Mouse (Mus musculus) hindbrain, embryonic 11.5 days (tissue): ENCODE data around the gene Serinc2. TPM values are rescaled to one million over a fixed set of nuclear protein-coding genes. Genes with fewer than 3 reads are reported as not detected.
A peak's percentile ranks its signal among the peaks of the same experiment; 100 is the strongest.

Source experiments
- ATAC-seq: fragments of 200-750 bp; cut with Nextera tagmentation; 2 replicates; pipeline ENCODE4 v1.8.0; 2017; ENCODE audit warnings: mild to moderate bottlenecking, moderate TSS enrichment, moderate library complexity; ENCODE audit not compliant: low FRiP score
- DNase-seq: peaks from one replicate; pipeline ENCODE4 v3.0.0-alpha.2; 2015; ENCODE audit warnings: low spot score
- H3K27ac ChIP-seq: fragments of 300-500 bp; sonication (generic); 2 replicates; pipeline ENCODE4 v1.5.1; 2014; ENCODE audit warnings: mild to moderate bottlenecking, low read depth, low read length
- H3K27me3 ChIP-seq: fragments of 300-500 bp; sonication (generic); 2 replicates; pipeline ENCODE4 v1.6.1; 2014; ENCODE audit warnings: mild to moderate bottlenecking, low read length, moderate library complexity, mixed read lengths; ENCODE audit not compliant: control insufficient read depth, insufficient read depth
- H3K36me3 ChIP-seq: fragments of 300-500 bp; sonication (generic); 2 replicates; pipeline ENCODE4 v1.6.1; 2014; ENCODE audit warnings: mild to moderate bottlenecking, low read length, moderate library complexity, mixed read lengths; ENCODE audit not compliant: control insufficient read depth, insufficient read depth
- H3K4me1 ChIP-seq: fragments of 300-500 bp; sonication (generic); replicated peaks from 2 replicates; pipeline ENCODE4 v1.6.1; 2014; ENCODE audit warnings: low read length, mixed read lengths; ENCODE audit not compliant: control insufficient read depth, insufficient read depth
- H3K4me2 ChIP-seq: fragments of 300-500 bp; sonication (generic); replicated peaks from 2 replicates; pipeline ENCODE4 v1.6.1; 2014; ENCODE audit warnings: mild to moderate bottlenecking, low read depth, low read length
- H3K4me3 ChIP-seq: fragments of 300-500 bp; sonication (generic); 2 replicates; pipeline ENCODE4 v1.5.1; 2014; ENCODE audit warnings: low read depth, low read length
- H3K9ac ChIP-seq: fragments of 300-500 bp; sonication (generic); 2 replicates; pipeline ENCODE4 v1.6.1; 2014; ENCODE audit warnings: low read depth, low read length
- H3K9me3 ChIP-seq: fragments of 300-500 bp; sonication (generic); 2 replicates; pipeline ENCODE4 v1.6.1; 2016; ENCODE audit warnings: low read length; ENCODE audit not compliant: control insufficient read depth
- WGBS: fragments of 180-500 bp; shearing (Covaris S2); extraction: QIAGEN DNeasy Blood & Tissue Kit; methylation state at CpG from one replicate; pipeline ENCODE4 v1.1.7; 2014; 5-methylcytosine and 5-hydroxymethylcytosine counted together
- polyA plus RNA-seq: library from polyadenylated mRNA; unstranded; fragments of >200 nt; fragmentation: Nextera tagmentation; extraction: Ambion mirVana; gene quantifications from 2 replicates; pipeline ENCODE4 v1.2.1, GENCODE M21; 2014

Gene Serinc2
- polyA plus RNA-seq, 1 experiment from 2014 or later, result 57.9 TPM

DNA sequence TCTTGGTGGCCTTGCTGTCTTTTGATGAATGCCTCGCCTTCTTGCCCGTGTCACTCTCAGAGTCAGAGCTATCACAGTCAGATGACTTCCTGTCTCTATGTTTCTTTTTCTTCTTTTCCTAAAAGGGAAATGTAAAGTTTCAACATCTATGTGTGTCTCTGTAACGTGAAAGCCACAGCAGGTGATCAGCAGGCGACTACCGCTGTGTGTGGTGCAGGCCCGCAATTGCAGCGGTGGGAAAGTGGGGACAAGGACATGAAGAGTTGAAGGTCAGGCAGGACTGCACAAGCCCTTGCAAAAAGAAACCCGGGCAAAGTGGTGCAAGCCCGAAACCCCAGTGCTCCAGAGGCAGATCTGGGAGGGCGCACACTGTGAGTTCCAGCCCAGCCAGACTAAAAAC is 37.7 kb upstream of the Serinc2 start:
- H3K4me2 ChIP-seq, result no peak overlapping the region
- ATAC-seq, result no peak
- no peak overlapping the region for H3K4me3 ChIP-seq
- 0 out of 2 replicates have a peak, but pooled peaks cover 3% of the 10 kb centered on the region for H3K36me3 ChIP-seq
- H3K9me3 ChIP-seq, result no peaks in the 10 kb centered on the region
- no peaks in the 10 kb centered on the region for H3K4me1 ChIP-seq
- H3K27ac ChIP-seq, result no peak overlapping the region
- no peak for DNase-seq
- H3K9ac ChIP-seq, result no peak overlapping the region
- 82% methylated on average over 10 of the region's 10 CpGs for WGBS
- no peaks in the 10 kb centered on the region for H3K27me3 ChIP-seq

DNA sequence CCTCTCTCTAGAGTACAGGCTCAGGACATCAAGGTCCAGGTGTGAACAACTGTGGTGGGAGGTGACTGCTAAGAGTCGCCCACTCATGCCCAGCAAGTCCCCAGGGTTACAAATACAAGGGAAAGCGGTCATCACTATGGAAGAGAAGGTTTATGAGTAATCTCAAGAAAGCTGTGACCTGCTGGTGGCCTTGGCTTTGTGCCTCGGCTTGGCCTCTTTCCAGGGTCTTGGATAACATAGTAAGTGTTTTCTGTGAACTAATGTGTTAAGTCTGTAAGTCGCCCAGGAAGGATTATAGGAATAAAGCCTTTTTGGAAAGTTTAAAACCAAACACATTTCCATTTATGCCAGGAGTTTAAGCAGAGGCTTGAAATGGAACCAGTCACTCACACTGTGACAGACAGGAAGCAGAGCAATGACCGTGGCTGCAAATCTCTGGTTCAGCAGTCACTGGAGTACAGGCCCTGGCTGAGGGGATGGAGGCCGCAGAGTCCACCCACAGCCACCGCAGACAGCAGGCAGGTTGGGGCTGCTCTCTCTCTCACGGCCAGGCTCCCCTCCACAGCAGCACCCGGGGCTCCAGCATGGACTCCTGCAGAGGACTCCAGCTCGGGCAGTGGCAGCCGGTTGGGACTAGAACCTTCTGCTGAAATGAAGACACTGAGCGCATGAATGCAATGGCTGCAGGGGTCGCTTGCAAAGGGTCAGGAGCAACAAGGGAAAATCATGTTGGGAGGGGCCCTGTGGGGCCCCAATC is 36.9 kb upstream of the Serinc2 start:
- Histone ChIP-seq H3K9me3 (no peaks in the 10 kb centered on the region), H3K27ac (no peak overlapping the region), H3K4me1 (no peaks in the 10 kb centered on the region), H3K9ac (no peak overlapping the region), H3K36me3 (0 out of 2 replicates have a peak, but pooled peaks cover 3% of the 10 kb centered on the region), H3K4me2 (no peak overlapping the region), H3K4me3 (no peak overlapping the region), H3K27me3 (no peaks in the 10 kb centered on the region)
- 81% methylated on average over 13 of the region's 13 CpGs for WGBS
- no peak for ATAC-seq
- DNase-seq, result no peak

DNA sequence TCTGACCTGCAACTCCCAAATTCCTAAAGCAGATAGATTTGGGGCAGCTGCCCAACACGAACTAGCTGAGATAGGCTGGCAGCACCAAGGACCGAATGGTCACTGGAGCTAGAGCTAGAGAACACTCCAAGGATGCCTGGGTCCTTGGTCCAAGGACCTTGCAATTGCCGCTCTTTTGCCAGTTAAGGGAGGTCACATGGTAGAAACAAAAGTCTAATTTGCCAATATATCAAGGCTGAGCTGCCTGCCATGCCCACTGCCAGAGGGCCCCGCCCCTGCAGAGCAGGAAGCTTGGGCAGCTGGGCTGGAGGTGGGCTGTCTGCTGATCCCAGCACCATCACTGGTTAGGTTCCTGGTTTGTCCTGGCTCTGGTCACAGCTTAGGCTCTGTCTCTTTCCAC is 34.5 kb upstream of the Serinc2 start:
- ATAC-seq, result no peak
- Histone ChIP-seq H3K36me3 (0 out of 2 replicates have a peak, but pooled peaks cover 3% of the 10 kb centered on the region), H3K27me3 (peaks cover 19% of the 10 kb centered on the region), H3K9me3 (no peaks in the 10 kb centered on the region), H3K4me1 (0 out of 2 replicates have a peak, but pooled peaks cover 2% of the 10 kb centered on the region), H3K9ac (no peak overlapping the region), H3K4me2 (no peak overlapping the region), H3K27ac (no peak overlapping the region), H3K4me3 (no peak overlapping the region)
- WGBS, result 90% methylated on average over 4 of the region's 4 CpGs
- DNase-seq, result no peak

DNA sequence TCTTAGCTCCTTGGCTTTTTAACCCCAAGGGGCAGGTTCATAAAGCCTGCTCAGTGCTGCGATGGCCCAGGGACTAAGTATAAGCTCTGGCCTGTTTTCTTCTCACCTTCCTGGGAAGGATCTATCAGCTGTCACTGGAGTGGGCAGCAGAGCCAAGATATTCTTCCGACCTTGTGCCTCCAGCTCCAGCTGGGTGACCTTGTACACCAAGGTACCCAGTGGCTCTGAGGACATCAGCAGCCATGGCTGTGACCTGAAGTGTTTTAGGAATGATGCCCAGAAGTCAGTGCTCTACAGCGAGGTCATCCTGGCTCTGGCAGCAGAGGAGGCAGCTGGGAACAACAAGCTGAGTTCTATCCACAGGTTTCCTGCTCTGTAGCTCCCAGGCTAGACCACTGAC is 33.5 kb upstream of the Serinc2 start:
- Histone ChIP-seq H3K4me3 (no peak overlapping the region), H3K27ac (no peak overlapping the region), H3K9me3 (no peaks in the 10 kb centered on the region), H3K4me1 (peaks cover 2% of the 10 kb centered on the region; the same call in 1 of the 2 replicates), H3K27me3 (peaks cover 24% of the 10 kb centered on the region), H3K4me2 (no peak overlapping the region), H3K36me3 (0 out of 2 replicates have a peak, but pooled peaks cover 3% of the 10 kb centered on the region), H3K9ac (no peak overlapping the region)
- ATAC-seq (no peak), DNase-seq (no peak)
- WGBS, result 90% methylated on average over 3 of the region's 3 CpGs

DNA sequence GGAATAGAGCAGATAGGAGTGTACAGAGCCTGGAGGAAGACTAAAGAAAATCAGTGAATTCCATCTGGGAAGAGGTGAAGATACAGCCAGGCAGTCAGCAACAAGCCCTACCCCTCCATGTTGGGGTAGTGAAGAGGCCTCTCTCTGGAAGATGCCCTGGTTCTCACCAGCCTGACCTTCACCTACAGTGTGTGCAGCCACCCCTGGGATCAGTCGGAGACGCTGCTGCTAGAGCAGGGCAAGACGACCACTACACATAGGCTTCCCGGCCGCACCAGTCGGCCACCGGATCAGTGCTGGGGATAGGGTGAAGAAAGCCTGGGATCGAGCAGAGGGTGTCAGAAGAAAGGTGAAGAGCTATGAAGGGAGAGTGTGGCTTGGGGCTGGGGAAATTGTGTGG is 30.2 kb upstream of the Serinc2 start:
- DNase-seq (no peak), ATAC-seq (no peak)
- Histone ChIP-seq H3K36me3 (no peaks in the 10 kb centered on the region), H3K4me1 (peaks cover 2% of the 10 kb centered on the region; the same call in 1 of the 2 replicates), H3K27ac (no peak overlapping the region), H3K9me3 (no peaks in the 10 kb centered on the region), H3K4me2 (peak overlapping the region; percentile 88), H3K4me3 (peak overlapping the region; percentile 45), H3K27me3 (peaks cover 37% of the 10 kb centered on the region), H3K9ac (peak overlapping the region; percentile 38; the same call in 1 of the 2 replicates)
- 58% methylated on average over 8 of the region's 8 CpGs for WGBS

DNA sequence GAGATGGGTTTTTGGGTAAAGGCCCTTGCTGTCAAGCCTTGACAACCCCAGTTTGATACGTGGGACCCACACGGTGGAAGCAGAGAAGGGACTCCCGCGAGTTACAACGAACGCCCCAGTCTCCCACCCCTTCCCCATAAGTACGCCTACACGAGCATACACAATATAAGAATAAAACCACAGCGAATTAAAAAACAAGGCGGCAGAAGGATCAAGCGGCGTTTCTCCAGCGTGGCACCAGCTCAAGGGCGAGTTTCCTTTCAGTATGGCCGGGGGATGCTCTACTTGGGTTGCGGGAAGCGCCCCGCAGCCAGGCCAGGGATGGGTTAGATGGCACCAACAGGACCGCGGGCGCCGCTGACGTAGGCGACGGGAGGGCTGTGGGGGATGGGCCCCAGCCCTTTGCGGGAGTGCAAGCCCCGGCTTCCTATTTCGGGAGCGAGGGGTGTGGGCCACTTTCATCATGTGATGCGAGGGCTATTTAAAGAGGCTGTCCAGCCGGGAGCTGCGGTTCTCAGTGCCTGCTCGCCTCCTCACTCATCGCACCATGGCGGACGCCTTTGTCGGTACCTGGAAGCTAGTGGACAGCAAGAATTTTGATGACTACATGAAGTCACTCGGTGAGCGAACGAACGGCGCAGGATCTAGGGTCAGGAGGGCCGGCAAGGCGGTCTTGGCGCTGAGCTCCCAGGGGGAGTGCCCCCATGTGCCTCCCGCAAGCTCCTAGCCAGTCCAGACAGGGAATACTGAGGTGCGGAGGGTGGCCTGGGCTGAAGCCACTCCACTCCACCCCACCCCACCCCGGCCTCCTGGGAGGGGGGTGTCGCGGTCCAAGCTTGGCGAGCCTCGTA is 29.5 kb upstream of the Serinc2 start, which contains the start of the genes Fabp3 and Gm10570:
Gene Fabp3, plus strand, starts transcription at position 365 of the 851 bp plus-strand sequence.
Gene Gm10570, minus strand, starts transcription at position 444 of the 851 bp plus-strand sequence.
- Histone ChIP-seq H3K4me2 (peak within 1 kb of the TSS; percentile 88), H3K36me3 (no peaks in the 10 kb centered on the region), H3K27ac (no peak within 1 kb of the TSS), H3K27me3 (peaks cover 37% of the 10 kb centered on the region), H3K9ac (peak within 1 kb of the TSS; percentile 38; the same call in 1 of the 2 replicates), H3K9me3 (no peaks in the 10 kb centered on the region), H3K4me3 (peak within 1 kb of the TSS; percentile 45), H3K4me1 (peaks cover 2% of the 10 kb centered on the region; the same call in 1 of the 2 replicates)
- peak; percentile 74 for ATAC-seq
- peak; percentile 78 for DNase-seq
- under 1% methylated on average over 52 of the region's 52 CpGs for WGBS

GRCm38 (mm10) chr4:130307851-130308230 is 28.8 kb upstream of the Serinc2 start:
- Histone ChIP-seq H3K27ac (no peak overlapping the region), H3K36me3 (no peaks in the 10 kb centered on the region), H3K9ac (0 out of 2 replicates have a peak overlapping the region, but pooled peaks have one; percentile 38), H3K4me3 (peak overlapping the region; percentile 45), H3K27me3 (peaks cover 37% of the 10 kb centered on the region), H3K9me3 (no peaks in the 10 kb centered on the region), H3K4me2 (peak overlapping the region; percentile 88), H3K4me1 (peaks cover 2% of the 10 kb centered on the region; the same call in 1 of the 2 replicates)
- DNase-seq, result peak; percentile 73
- ATAC-seq, result peak; percentile 52; the same call in 1 of the 2 replicates
- WGBS, result under 1% methylated on average over 23 of the region's 23 CpGs

- H3K4me2 ChIP-seq, result no peak overlapping the region; the same call in 1 of the 2 replicates
- H3K27ac ChIP-seq, result no peak overlapping the region
- peaks cover 37% of the 10 kb centered on the region for H3K27me3 ChIP-seq
- no peaks in the 10 kb centered on the region for H3K36me3 ChIP-seq
- WGBS, result 75% methylated on average over 10 of the region's 10 CpGs
- no peak overlapping the region for H3K4me3 ChIP-seq
- DNase-seq (no peak), ATAC-seq (no peak)
- H3K9me3 ChIP-seq, result no peaks in the 10 kb centered on the region
- peaks cover 2% of the 10 kb centered on the region; the same call in 1 of the 2 replicates for H3K4me1 ChIP-seq
- no peak overlapping the region for H3K9ac ChIP-seq
These were observed 28.0 kb upstream of the Serinc2 start for GRCm38 (mm10) chr4:130306796-130307630.
